Mouse (Mus musculus): ENCODE data around the gene Atp6v1g2. TPM values are rescaled to one million over a fixed set of nuclear protein-coding genes. Genes with fewer than 3 reads are reported as not detected.

The Atp6v1g2 gene
- total and polyA plus RNA-seq, 2 experiments from 2014 or later = 117 to 210 TPM

DNA sequence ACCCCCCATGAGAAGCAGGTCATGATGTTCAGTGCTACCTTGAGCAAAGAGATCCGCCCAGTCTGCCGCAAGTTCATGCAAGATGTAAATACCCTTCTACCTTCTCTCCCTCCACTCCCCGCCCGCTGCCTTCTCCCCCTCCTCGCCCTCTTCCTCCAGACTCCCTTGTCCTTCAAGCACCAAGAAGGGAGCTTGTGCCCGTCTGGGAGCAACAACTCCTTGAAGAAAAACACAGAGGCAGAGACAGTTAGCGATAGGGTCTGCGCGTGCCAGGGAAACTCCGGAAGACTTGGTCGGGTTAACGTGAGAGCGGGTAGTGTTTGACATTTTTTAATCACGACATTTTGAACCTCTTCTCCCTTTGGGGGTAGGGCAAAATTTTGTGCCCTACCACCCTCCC is 15.5 kb downstream of the Atp6v1g2 start:
- Histone ChIP-seq H3K4me3 (ENCODE audit: low read depth, low read length) (no peak overlapping the region), H3K27ac (ENCODE audit: low read depth, low read length) (no peak overlapping the region), H3K9ac (replicated peaks; ENCODE audit: low read length, poor library complexity, severe bottlenecking) (no peak overlapping the region), H3K36me3 (ENCODE audit: insufficient read depth, low read length) (peaks cover 90% of the 10 kb centered on the region), H3K4me1 (ENCODE audit: insufficient read depth, low read length) (peaks cover 5% of the 10 kb centered on the region; the same call in 1 of the 2 replicates), H3K9me3 (ENCODE audit: low read length) (no peaks in the 10 kb centered on the region), H3K4me2 (ENCODE audit: low read depth, low read length, poor library complexity, severe bottlenecking) (no peak overlapping the region), H3K27me3 (ENCODE audit: insufficient read depth, low read length) (no peaks in the 10 kb centered on the region)
- 88% methylated on average over 14 of the region's 14 CpGs for WGBS
- no peak for TF ChIP-seq CTCF (IDR thresholded peaks at IDR 0.05)
- DNase-seq (ENCODE audit: low spot score) (no peak), ATAC-seq (ENCODE audit: low FRiP score) (no peak)

DNA sequence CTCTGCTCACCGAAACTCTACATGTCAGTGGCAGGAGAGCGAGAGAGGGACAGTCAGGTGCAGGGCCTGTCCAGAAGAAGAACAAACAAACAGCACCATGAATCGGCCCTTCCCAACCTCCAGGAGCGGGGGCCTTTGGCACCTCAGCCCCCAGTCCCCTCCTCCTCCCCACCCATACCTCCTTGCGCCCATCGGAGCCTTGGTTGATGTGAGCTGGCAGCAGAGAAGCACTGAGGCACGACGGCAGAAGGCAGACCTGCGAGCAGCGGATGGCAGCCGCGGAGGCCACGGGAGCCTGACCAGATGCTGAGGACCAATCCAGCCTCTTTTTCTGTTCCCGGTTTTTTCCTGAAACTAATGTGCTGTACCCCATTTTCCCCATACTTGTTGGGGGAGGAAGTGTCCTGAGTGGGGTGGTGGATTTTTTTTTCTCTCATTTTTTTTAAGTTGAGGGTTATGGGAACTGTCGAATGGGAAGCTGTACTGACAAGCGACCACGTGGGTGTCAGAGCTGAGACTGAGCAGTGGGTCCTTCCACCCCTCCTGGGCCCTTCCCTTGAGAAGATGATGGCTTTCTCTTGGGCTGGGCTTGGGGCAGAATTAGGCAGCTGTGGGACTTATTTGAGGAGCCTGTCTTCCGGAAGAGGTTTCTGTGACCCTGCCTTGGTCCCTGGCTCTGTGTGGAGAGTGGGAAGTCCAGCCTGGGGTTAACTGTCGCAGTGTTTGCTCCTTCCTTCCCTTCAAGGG is 16.2 kb downstream of the Atp6v1g2 start:
- 78% methylated on average over 19 of the region's 19 CpGs for WGBS
- TF ChIP-seq CTCF (IDR thresholded peaks at IDR 0.05) = no peak

DNA sequence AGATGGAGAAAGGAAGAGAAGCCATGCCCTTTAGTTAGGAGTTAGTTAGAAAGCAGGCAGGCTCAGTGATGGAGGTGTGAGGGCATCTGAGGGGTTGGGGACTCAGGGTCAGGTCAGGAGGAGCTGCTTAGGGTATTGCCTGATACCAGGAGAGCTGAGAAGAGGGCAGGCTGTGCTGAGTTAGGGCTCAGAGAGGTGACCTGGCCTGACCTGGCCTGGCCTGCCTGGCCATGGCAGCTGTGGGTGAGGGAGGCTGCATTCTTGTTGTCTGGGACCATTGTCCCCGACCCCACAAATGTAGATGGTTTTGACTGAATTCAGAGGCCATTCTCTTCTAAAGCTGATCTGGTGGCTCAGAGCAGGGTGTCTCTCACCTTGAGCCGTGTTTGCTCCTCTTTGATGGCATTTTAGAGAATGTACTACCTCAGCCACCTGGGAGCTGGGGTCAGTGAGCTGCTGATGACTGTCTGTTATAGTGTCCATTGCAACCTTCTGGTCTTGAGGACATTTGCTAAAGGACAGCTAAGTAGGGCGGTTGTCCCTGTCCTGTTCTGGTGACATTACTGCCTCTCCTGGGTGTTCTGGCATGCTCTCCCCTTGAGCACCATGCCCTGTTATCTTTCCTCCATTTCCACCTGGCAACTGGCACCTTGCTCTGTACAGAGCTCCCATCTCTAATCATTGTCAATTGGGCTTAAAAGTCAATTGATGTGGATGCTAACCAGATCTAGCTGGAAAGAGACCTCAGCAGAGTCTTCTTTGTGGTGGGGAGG is 17.1 kb downstream of the Atp6v1g2 start:
- Histone ChIP-seq H3K9me3 (ENCODE audit: low read length) (no peaks in the 10 kb centered on the region), H3K9ac (replicated peaks; ENCODE audit: low read length, poor library complexity, severe bottlenecking) (no peak overlapping the region), H3K4me1 (ENCODE audit: insufficient read depth, low read length) (no peaks in the 10 kb centered on the region), H3K27ac (ENCODE audit: low read depth, low read length) (no peak overlapping the region), H3K4me3 (ENCODE audit: low read depth, low read length) (no peak overlapping the region), H3K36me3 (ENCODE audit: insufficient read depth, low read length) (peaks cover 79% of the 10 kb centered on the region), H3K4me2 (ENCODE audit: low read depth, low read length, poor library complexity, severe bottlenecking) (no peak overlapping the region), H3K27me3 (ENCODE audit: insufficient read depth, low read length) (no peaks in the 10 kb centered on the region)
- ATAC-seq (ENCODE audit: low FRiP score) (no peak), DNase-seq (ENCODE audit: low spot score) (no peak)
- TF ChIP-seq CTCF (IDR thresholded peaks at IDR 0.05) = no peak
- WGBS = 95% methylated on average over 3 of the region's 3 CpGs

More for the DNA sequence above, 16.2 kb downstream of the Atp6v1g2 start:
- no peak overlapping the region for H3K4me2 ChIP-seq (ENCODE audit: low read depth, low read length, poor library complexity, severe bottlenecking)
- no peak for ATAC-seq (ENCODE audit: low FRiP score)
- H3K27me3 ChIP-seq (ENCODE audit: insufficient read depth, low read length) = no peaks in the 10 kb centered on the region
- H3K36me3 ChIP-seq (ENCODE audit: insufficient read depth, low read length) = peaks cover 88% of the 10 kb centered on the region
- H3K4me1 ChIP-seq (ENCODE audit: insufficient read depth, low read length) = no peaks in the 10 kb centered on the region
- no peak for DNase-seq (ENCODE audit: low spot score)
- H3K9ac ChIP-seq (replicated peaks; ENCODE audit: low read length, poor library complexity, severe bottlenecking) = no peak overlapping the region
- no peak overlapping the region for H3K4me3 ChIP-seq (ENCODE audit: low read depth, low read length)
- no peak overlapping the region for H3K27ac ChIP-seq (ENCODE audit: low read depth, low read length)
- no peaks in the 10 kb centered on the region for H3K9me3 ChIP-seq (ENCODE audit: low read length)

GRCm38 (mm10) chr17:35251162-35251719 is 17.8 kb downstream of the Atp6v1g2 start:
- H3K4me1 ChIP-seq (ENCODE audit: insufficient read depth, low read length) = no peaks in the 10 kb centered on the region
- no peak overlapping the region for H3K27ac ChIP-seq (ENCODE audit: low read depth, low read length)
- no peak for TF ChIP-seq CTCF (IDR thresholded peaks at IDR 0.05)
- no peaks in the 10 kb centered on the region for H3K27me3 ChIP-seq (ENCODE audit: insufficient read depth, low read length)
- H3K9me3 ChIP-seq (ENCODE audit: low read length) = no peaks in the 10 kb centered on the region
- no peak overlapping the region for H3K9ac ChIP-seq (replicated peaks; ENCODE audit: low read length, poor library complexity, severe bottlenecking)
- WGBS = 82% methylated on average over 15 of the region's 15 CpGs
- DNase-seq (ENCODE audit: low spot score) (no peak), ATAC-seq (ENCODE audit: low FRiP score) (no peak)
- no peak overlapping the region for H3K4me3 ChIP-seq (ENCODE audit: low read depth, low read length)
- H3K4me2 ChIP-seq (ENCODE audit: low read depth, low read length, poor library complexity, severe bottlenecking) = no peak overlapping the region
- peaks cover 74% of the 10 kb centered on the region for H3K36me3 ChIP-seq (ENCODE audit: insufficient read depth, low read length)

DNA sequence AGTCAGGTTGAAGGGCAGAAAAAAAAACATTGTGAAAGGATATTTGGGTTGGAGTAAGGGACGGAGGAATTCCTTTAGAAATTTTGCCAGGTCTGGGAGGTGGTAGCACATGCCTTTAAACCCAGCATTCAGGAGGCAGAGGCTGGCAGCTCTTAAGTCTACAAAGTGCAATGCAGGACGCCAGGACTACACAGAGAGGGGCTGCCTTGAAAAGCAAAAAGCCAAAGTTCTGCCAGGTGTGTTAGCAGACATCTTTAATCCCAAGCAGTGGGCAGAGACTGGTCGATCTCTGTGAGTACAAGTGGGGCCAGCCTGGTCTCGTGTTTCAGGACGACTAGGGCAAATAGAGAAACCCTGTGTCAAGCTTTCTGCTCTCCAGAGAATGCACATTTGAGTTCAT is 18.5 kb downstream of the Atp6v1g2 start:
- Histone ChIP-seq H3K27me3 (ENCODE audit: insufficient read depth, low read length) (no peaks in the 10 kb centered on the region), H3K27ac (ENCODE audit: low read depth, low read length) (no peak overlapping the region), H3K9ac (replicated peaks; ENCODE audit: low read length, poor library complexity, severe bottlenecking) (no peak overlapping the region), H3K4me1 (ENCODE audit: insufficient read depth, low read length) (no peaks in the 10 kb centered on the region), H3K4me3 (ENCODE audit: low read depth, low read length) (no peak overlapping the region), H3K9me3 (ENCODE audit: low read length) (no peaks in the 10 kb centered on the region), H3K4me2 (ENCODE audit: low read depth, low read length, poor library complexity, severe bottlenecking) (no peak overlapping the region), H3K36me3 (ENCODE audit: insufficient read depth, low read length) (peaks cover 66% of the 10 kb centered on the region)
- no peak for TF ChIP-seq CTCF (IDR thresholded peaks at IDR 0.05)
- DNase-seq (ENCODE audit: low spot score) = no peak
- WGBS = 77% methylated on average over 5 of the region's 5 CpGs
- no peak for ATAC-seq (ENCODE audit: low FRiP score)
